Mouse (Mus musculus): ENCODE data around the gene Myh7.
"Not testable (repeated sequence)": the region's sequence is repeated elsewhere in the genome, so short reads cannot be mapped to it uniquely, and the experiment has no call there.

Myh7 gene

DNA sequence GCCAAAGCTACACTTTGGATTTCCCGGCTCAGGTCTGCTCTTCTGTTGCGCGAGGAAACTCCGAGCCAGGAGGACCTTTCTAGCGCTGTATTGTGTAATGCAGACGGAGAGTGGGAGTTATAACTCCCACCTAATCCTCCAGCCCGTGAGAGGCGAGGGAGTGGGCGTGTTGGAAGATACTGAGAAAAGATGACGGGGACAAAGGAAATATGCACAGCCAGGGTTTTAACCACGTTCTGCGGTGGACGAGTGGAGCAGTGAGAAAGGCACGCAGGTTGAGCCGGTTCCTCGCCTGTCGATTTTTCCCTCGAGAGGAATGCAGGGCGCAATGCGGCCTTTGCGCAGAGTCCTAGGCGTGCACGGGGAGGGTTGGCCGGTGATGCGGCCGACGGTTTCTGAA is 20.2 kb upstream of the Myh7 start:
- ChIA-PET CTCF (interaction anchor here (0.6 to 2.3 kb wide), 47 partner anchors 9 to 848 kb away, joined by 3 to 35 read pairs (median 4); partner anchors contain the start of genes Zfhx2 (in 2 of the 4), A730061H03Rik (in 1 of the 4), Dcaf11 (in 1 of the 4) and Dhrs4 (in 1 of the 4)), POLR2A (interaction anchor here (0.6 to 16.7 kb wide), 76 partner anchors 8 to 755 kb away, joined by 3 to 156 read pairs (median 4); partner anchors contain the start of genes Ap1g2 (in 3 of the 4), Efs (in 3 of the 4), Thtpa (in 3 of the 4) and Bcl2l2 (in 2 of the 4))

DNA sequence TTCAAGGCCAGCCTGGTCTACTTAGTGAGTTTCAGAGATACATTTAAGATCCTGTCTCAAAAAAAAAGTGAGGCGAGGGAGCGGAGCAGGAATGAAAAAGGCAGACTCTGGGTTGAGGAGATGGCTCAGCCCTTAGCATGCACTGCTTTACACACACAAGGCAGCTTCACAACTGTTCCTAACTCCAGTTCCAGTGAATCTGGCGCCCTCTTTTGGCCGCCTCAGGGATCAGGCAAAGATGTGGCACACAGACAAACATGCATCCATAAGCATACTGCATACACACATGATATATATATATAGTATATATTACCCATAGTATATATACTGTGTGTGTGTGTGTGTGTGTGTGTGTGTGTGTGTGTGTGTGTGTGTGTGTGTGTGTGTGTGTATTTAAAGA is 16.7 kb upstream of the Myh7 start:
- POLR2A ChIA-PET, result interaction anchor here in 2 of 4 experiments (0.6 to 1.0 kb wide), 3 partner anchors 29 to 476 kb away, joined by 3 to 4 read pairs (median 3); no protein-coding TSS in a partner anchor
- CTCF ChIA-PET, result interaction anchor here (0.6 to 1.8 kb wide), 42 partner anchors 9 to 297 kb away, joined by 3 to 15 read pairs (median 3); partner anchors contain the start of genes Ap1g2 (in 1 of the 4), Il25 (in 1 of the 4) and Myh7 (in 1 of the 4)

DNA sequence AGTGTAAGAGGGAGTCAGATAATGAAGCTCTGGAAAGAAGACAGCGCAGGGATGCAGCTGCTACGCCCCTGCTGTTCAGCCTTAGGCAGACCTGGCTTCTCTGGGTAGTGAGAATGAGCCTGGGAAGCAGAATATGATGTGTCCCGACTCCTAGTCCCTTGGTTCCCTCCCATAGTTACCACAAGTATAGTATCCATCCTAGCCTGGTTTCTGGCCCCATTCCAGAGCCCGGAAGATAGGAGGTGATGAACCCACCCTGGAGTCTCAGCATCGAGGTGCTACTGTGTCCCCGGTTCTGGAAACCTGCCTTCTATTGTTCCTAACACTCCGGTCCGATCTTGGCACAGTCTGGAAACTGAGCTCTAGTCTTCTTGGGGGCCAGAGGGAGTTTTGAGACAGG is 14.0 kb upstream of the Myh7 start:
- ChIA-PET POLR2A (interaction anchor here in 1 of 4 experiments (0.6 kb wide), 1 partner anchor 102 kb away, joined by 3 read pairs; no protein-coding TSS in a partner anchor), CTCF (interaction anchor here in 1 of 4 experiments (0.9 to 1.2 kb wide), 2 partner anchors 90 to 165 kb away, joined by 3 read pairs; no protein-coding TSS in a partner anchor)

DNA sequence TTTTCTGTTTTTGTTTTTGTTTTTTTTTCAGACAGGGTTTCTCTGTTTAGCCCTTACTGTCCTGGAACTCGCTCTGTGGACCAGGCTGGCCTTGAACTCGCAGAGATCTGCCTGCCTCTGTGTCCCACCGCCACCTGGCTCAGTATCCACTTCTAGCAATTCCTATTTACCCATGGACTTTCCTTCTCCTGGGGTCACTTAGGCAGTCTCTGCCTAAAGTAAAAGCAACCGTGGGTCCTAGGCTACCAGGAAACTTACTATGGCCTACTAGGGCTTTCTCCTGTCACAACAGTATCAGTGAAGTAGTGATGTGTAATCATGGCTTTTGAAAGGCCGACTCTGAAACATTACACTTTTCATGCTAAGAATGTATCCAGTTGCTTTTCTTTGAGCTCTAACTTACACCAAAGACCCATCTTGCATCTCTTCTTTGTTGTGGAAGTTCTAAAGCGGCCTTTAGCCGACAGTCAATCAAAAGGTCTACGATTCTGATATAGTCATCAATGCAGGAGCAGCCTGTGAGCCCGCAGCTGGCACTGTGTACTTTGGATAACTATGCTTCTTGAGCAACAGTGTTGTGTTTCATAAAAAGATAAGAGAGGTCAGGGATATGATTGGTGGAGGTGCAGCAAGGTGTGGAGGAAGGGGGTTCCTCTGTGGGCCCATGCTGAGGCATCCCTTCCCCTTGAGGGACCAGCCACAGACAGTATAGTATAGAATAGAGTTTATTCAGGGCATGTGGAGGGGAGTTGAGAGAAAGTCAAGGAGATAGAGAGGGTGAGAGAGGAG is 12.9 kb upstream of the Myh7 start:
- ChIA-PET CTCF (no interaction called here), POLR2A (interaction anchor here in 1 of 4 experiments (0.8 kb wide), 1 partner anchor 11 kb away, joined by 3 read pairs; no protein-coding TSS in a partner anchor)

DNA sequence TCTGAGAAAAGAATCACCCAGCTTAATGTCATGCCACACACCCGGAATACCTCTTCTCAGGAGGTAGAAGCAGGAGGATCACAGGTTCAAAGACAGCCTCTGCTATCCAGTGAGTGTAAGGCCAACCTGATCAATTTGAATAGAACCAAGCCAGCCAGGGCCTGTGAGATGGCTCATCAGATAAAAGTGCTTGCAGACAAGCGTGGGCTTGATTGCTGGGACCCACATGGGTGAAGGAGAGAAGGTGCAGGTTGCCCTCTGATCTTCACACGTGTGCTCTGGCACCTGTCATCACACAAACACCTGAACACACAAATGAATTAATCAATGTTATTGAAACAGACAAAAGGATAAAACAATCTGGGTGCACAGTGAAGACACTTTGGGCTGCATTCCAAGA is 12.1 kb upstream of the Myh7 start:
- POLR2A ChIA-PET, result no interaction called here
- CTCF ChIA-PET, result interaction anchor here in 1 of 4 experiments (1.5 kb wide), 1 partner anchor 9 kb away, joined by 3 read pairs; the partner anchor contains the start of gene Ngdn

GRCm38 (mm10) chr14:55005967-55006366 is 11.5 kb upstream of the Myh7 start:
- CTCF ChIA-PET, result interaction anchor here (0.7 to 1.5 kb wide), 6 partner anchors 9 to 473 kb away, joined by 3 to 17 read pairs (median 4); partner anchors contain the start of gene Ngdn (in 2 of the 4)
- POLR2A ChIA-PET, result interaction anchor here in 2 of 4 experiments (0.7 to 0.8 kb wide), 2 partner anchors 9 to 362 kb away, joined by 4 read pairs; partner anchors contain the start of gene Ngdn (in 1 of the 2)

DNA sequence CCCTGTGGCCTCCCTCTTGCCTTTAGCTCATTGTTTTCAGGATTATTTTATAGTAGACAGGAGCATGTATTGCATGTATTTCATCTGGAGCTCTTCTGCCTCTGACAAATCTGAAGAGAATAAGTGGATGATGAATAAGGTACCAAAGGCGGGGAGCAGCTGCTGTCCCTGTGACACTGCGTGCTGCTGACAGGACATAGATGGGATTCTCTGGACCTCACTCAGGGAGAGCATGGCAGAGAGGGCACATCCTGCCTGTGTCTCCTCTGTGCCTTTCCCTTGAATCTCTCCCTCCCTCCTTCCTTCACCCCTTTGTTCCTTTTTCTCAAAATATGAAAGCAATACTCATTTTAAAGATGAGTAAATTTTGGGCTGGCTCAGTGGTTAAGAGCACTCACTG is 11.1 kb upstream of the Myh7 start:
- ChIA-PET CTCF (interaction anchor here (0.7 to 1.5 kb wide), 6 partner anchors 10 to 474 kb away, joined by 3 to 17 read pairs (median 4); partner anchors contain the start of gene Ngdn (in 2 of the 4)), POLR2A (interaction anchor here in 3 of 4 experiments (0.7 to 1.7 kb wide), 3 partner anchors 9 to 361 kb away, joined by 4 read pairs; partner anchors contain the start of gene Ngdn (in 1 of the 3))

- CTCF ChIA-PET, result interaction anchor here in 1 of 4 experiments (0.6 to 1.4 kb wide), 4 partner anchors 11 to 161 kb away, joined by 4 to 6 read pairs (median 4); partner anchors contain the start of gene Ngdn
- POLR2A ChIA-PET, result interaction anchor here (0.6 to 1.7 kb wide), 9 partner anchors 10 to 164 kb away, joined by 3 to 16 read pairs (median 3); partner anchors contain the start of gene Ngdn (in 2 of the 4)
Observed at GRCm38 (mm10) chr14:55003878-55004855, 9.7 kb upstream of the Myh7 start.

- POLR2A ChIA-PET, result interaction anchor here in 1 of 4 experiments (0.6 to 0.8 kb wide), 2 partner anchors 46 to 107 kb away, joined by 3 read pairs; no protein-coding TSS in a partner anchor
Observed at GRCm38 (mm10) chr14:55002687-55003120, 8.3 kb upstream of the Myh7 start.

DNA sequence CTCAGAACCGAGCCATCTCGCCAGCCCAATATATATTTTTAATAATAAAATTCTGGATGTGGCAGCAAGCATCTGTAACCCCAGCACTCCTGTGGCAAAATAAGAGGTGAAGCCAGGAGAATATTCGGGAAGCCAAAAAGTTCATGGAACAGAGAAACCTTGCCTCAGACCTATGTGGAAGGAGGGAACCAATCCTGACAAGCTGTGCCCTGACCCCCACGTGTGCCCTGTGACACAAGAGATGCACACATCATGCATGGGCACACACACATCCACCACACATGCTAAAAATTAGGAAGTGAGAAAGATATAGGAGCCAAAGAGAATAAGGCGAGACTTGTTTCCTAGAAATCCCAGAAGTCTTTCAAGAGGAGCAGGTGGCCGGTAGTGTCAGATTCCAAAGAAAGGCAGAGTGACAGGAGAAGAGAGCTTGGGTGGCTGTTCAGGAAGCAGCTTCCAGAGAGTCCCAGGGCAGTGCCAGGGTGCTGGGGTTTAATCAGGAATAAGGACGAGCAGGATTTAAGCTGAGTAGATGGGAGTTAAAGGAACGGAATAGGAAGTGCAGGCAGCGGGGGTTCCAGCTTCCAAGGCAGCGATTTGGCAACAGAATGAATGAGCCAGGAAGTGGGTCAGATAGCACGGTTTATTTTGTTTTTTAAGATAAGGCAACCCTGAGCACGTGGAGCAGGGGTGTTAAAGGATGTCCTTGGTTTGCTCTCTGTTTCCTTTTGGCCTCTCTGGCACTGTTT is 7.7 kb upstream of the Myh7 start:
- ChIA-PET POLR2A (interaction anchor here in 1 of 4 experiments (0.6 to 0.8 kb wide), 2 partner anchors 45 to 108 kb away, joined by 3 read pairs; no protein-coding TSS in a partner anchor), CTCF (interaction anchor here in 2 of 4 experiments (0.7 to 1.4 kb wide), 4 partner anchors 9 to 146 kb away, joined by 3 read pairs; partner anchors contain the start of gene Ngdn (in 1 of the 2))

More at GRCm38 (mm10) chr14:55002687-55003120, 8.3 kb upstream of the Myh7 start:
- CTCF ChIA-PET, result interaction anchor here in 2 of 4 experiments (0.7 to 1.4 kb wide), 4 partner anchors 8 to 146 kb away, joined by 3 read pairs; partner anchors contain the start of gene Ngdn (in 1 of the 2)

DNA sequence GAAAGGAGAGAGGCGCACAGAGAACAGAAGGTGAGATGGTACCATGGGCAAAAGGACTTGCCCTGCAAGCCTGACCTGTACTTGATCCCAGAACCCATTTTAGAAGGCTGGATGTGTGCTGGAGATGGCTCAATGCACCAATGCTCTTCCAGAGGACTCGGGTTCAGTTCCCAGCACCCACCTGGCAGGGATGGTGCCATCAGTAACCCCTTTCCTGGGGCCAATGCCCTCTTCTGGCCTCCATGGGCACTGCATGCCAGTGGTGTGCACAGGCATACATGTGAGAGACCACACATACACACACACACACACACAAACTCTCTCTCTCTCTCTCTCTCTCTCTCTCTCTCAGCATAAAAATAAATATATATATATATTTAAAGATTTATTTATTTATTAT is 7.0 kb upstream of the Myh7 start:
- ChIA-PET CTCF (no interaction called here), POLR2A (interaction anchor here in 1 of 4 experiments (1.3 kb wide), 1 partner anchor 14 kb away, joined by 4 read pairs; no protein-coding TSS in a partner anchor)

- ChIA-PET POLR2A (interaction anchor here in 1 of 4 experiments (1.3 kb wide), 1 partner anchor 15 kb away, joined by 4 read pairs; no protein-coding TSS in a partner anchor), CTCF (no interaction called here)
Observed at GRCm38 (mm10) chr14:55000814-55001213, 6.4 kb upstream of the Myh7 start.

DNA sequence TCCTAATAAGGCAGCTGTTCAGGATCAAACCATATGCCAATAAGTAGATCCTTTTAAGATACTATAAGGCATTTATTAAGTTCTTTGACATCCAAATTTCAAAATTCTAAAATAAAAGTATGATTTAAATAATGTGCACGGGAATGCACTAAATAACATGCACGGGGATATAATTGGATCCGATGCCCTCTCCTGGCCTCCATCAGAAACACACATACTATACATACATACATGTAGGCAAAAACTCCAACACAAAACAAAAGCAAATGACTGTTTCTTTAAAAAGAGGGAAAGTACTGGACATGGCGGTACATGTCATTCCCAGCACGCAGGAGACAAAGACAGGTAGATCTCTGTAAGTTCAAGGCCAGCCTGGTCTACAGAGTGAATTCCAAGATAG is 5.4 kb upstream of the Myh7 start:
- POLR2A ChIA-PET, result interaction anchor here in 1 of 4 experiments (1.3 kb wide), 1 partner anchor 16 kb away, joined by 4 read pairs; no protein-coding TSS in a partner anchor
- CTCF ChIA-PET, result not testable (repeated sequence)

DNA sequence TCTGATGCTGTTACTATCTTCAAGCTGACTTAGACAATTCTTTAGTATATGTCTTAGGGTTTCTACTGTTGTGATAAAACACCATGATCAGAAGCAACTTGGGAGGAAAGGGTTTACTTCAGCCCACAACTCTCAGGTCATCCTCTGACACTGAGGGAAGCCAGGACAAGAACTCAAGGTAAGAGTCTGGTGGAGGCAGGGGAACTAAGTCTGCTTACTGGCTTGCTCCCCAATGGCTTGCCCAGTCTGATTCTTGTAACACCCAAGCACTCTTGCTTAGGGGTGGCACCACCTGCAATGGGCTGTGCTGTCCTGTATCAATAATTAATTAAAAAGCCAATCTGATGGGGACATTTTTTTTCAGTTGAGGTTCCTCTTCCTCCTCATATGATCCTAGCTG is 4.3 kb upstream of the Myh7 start:
- ChIA-PET POLR2A (interaction anchor here in 2 of 4 experiments (0.6 to 1.5 kb wide), 3 partner anchors 17 to 188 kb away, joined by 3 read pairs; no protein-coding TSS in a partner anchor), CTCF (interaction anchor here in 2 of 4 experiments (0.6 to 1.3 kb wide), 2 partner anchors 155 kb away, joined by 4 read pairs; no protein-coding TSS in a partner anchor)

GRCm38 (mm10) chr14:54997297-54997696 is 2.9 kb upstream of the Myh7 start:
- CTCF ChIA-PET, result interaction anchor here in 3 of 4 experiments (0.9 to 1.1 kb wide), 5 partner anchors 14 to 224 kb away, joined by 3 to 4 read pairs (median 3); no protein-coding TSS in a partner anchor
- POLR2A ChIA-PET, result interaction anchor here in 3 of 4 experiments (0.6 to 1.5 kb wide), 5 partner anchors 17 to 67 kb away, joined by 3 to 4 read pairs (median 3); partner anchors contain the start of gene Ngdn (in 2 of the 3)

- CTCF ChIA-PET, result interaction anchor here in 1 of 4 experiments (1.0 to 1.1 kb wide), 3 partner anchors 27 to 223 kb away, joined by 3 read pairs; no protein-coding TSS in a partner anchor
- POLR2A ChIA-PET, result interaction anchor here in 2 of 4 experiments (0.5 to 1.5 kb wide), 5 partner anchors 18 to 364 kb away, joined by 3 to 4 read pairs (median 4); partner anchors contain the start of gene Ngdn (in 2 of the 2)
Observed at GRCm38 (mm10) chr14:54996793-54997192, 2.4 kb upstream of the Myh7 start.
